Mouse (Mus musculus): ENCODE results near the gene Bbc3. TPM values are rescaled to one million over a fixed set of nuclear protein-coding genes. Genes with fewer than 3 reads are reported as not detected.
A peak's percentile ranks its signal among the peaks of the same experiment; 100 is the strongest.
"Not testable (repeated sequence)": the region's sequence is repeated elsewhere in the genome, so short reads cannot be mapped to it uniquely, and the experiment has no call there.

Bbc3 gene
- total RNA-seq, 2 experiments from 2014 or later = 3.1 to 5.0 TPM

- intact Hi-C loops (cut with DNase I) = loop anchor here (10.0 kb wide), 1 partner anchor 448 kb away; the partner anchor contains the start of gene Ap2s1
- no peak for DNase-seq
Measured at GRCm38 (mm10) chr7:16287016-16287415, 21.2 kb upstream of the Bbc3 start.

- intact Hi-C loops (cut with DNase I) = loop anchor here (10.0 kb wide), 1 partner anchor 447 kb away; the partner anchor contains the start of gene Ap2s1
Measured at GRCm38 (mm10) chr7:16287791-16288190, 20.4 kb upstream of the Bbc3 start.

GRCm38 (mm10) chr7:16294346-16294745, 13.8 kb upstream of the Bbc3 start:
- no peak for DNase-seq
- intact Hi-C loops (cut with DNase I) = loop anchor here (1.0 to 10.0 kb wide), 5 partner anchors 20 to 318 kb away; partner anchors contain the start of genes Arhgap35 and Tmem160

More at GRCm38 (mm10) chr7:16287791-16288190, 20.4 kb upstream of the Bbc3 start:
- DNase-seq = no peak

GRCm38 (mm10) chr7:16294837-16295236, 13.4 kb upstream of the Bbc3 start:
- peak; percentile 96 to 98 for DNase-seq
- intact Hi-C loops (cut with DNase I) = loop anchor here (1.0 to 10.0 kb wide), 5 partner anchors 19 to 317 kb away; partner anchors contain the start of genes Arhgap35 and Tmem160

- peak; percentile 75 to 84 for DNase-seq
- intact Hi-C loops (cut with DNase I) = loop anchor here (10.0 kb wide), 1 partner anchor 159 kb away; the partner anchor contains the start of gene Tmem160
Measured at GRCm38 (mm10) chr7:16295321-16295900, 12.8 kb upstream of the Bbc3 start.

- intact Hi-C loops (cut with DNase I) = loop anchor here (10.0 kb wide), 1 partner anchor 159 kb away; the partner anchor contains the start of gene Tmem160
- DNase-seq = no peak
Measured at GRCm38 (mm10) chr7:16296146-16296545, 12.0 kb upstream of the Bbc3 start.

- intact Hi-C loops (cut with DNase I) = loop anchor here (10.0 kb wide), 1 partner anchor 158 kb away; the partner anchor contains the start of gene Tmem160
- DNase-seq = peak; percentile 87 to 90
Measured at GRCm38 (mm10) chr7:16296766-16297390, 11.3 kb upstream of the Bbc3 start.

GRCm38 (mm10) chr7:16297616-16298015, 10.6 kb upstream of the Bbc3 start:
- intact Hi-C loops (cut with DNase I) = loop anchor here (1.0 to 10.0 kb wide), 2 partner anchors 11 to 157 kb away; partner anchors contain the start of genes Bbc3 and Tmem160
- DNase-seq = no peak

- DNase-seq = no peak
- intact Hi-C loops (cut with DNase I) = loop anchor here (1.0 to 10.0 kb wide), 2 partner anchors 9 to 156 kb away; partner anchors contain the start of genes Bbc3 and Tmem160
Measured at GRCm38 (mm10) chr7:16298927-16299326, 9.3 kb upstream of the Bbc3 start.

- intact Hi-C loops (cut with DNase I) = loop anchor here (10.0 kb wide), 1 partner anchor 155 kb away; the partner anchor contains the start of gene Tmem160
- DNase-seq = peak; percentile 81 to 84
Measured at GRCm38 (mm10) chr7:16299419-16300035, 8.7 kb upstream of the Bbc3 start.

GRCm38 (mm10) chr7:16307141-16307540, 1.1 kb upstream of the Bbc3 start:
- intact Hi-C loops (cut with DNase I); DNase-seq: not testable (repeated sequence)

- DNase-seq = no peak
Measured at GRCm38 (mm10) chr7:16308555-16309317, 543 bp downstream of the Bbc3 start.

GRCm38 (mm10) chr7:16309318-16310019, 1.3 kb downstream of the Bbc3 start:
- peak; percentile 93 to 95 for DNase-seq
- intact Hi-C loops (cut with DNase I) = no loop called here

More at GRCm38 (mm10) chr7:16308555-16309317, 543 bp downstream of the Bbc3 start:
- intact Hi-C loops (cut with DNase I) = loop anchor here (1.0 kb wide), 1 partner anchor 10 kb away; no protein-coding TSS in a partner anchor

- intact Hi-C loops (cut with DNase I) = no loop called here
- peak; percentile 89 to 90 for DNase-seq
Measured at GRCm38 (mm10) chr7:16310020-16310520, 1.9 kb downstream of the Bbc3 start.

GRCm38 (mm10) chr7:16310521-16311452, 2.6 kb downstream of the Bbc3 start:
- intact Hi-C loops (cut with DNase I) = no loop called here
- peak; percentile 43 to 58 for DNase-seq

- intact Hi-C loops (cut with DNase I) = no loop called here
- peak; percentile 43 to 56 for DNase-seq
Measured at GRCm38 (mm10) chr7:16311453-16312004, 3.3 kb downstream of the Bbc3 start.

GRCm38 (mm10) chr7:16312011-16312671, 3.9 kb downstream of the Bbc3 start:
- intact Hi-C loops (cut with DNase I) = no loop called here
- DNase-seq = peak; percentile 58 to 74
